Mouse (Mus musculus): ENCODE results near the gene Pdzd2. TPM values are rescaled to one million over a fixed set of nuclear protein-coding genes. Genes with fewer than 3 reads are reported as not detected.

Pdzd2 gene
- polyA plus RNA-seq, 1 experiment: 1.1 TPM

GRCm38 (mm10) chr15:12365416-12366071 is 374.2 kb downstream of the Pdzd2 start:
- H3K27me3 ChIP-seq (replicated peaks): no peaks in the 10 kb centered on the region
- no peak overlapping the region for H3K4me3 ChIP-seq (replicated peaks)
- peaks cover 30% of the 10 kb centered on the region for H3K4me1 ChIP-seq
- H3K36me3 ChIP-seq (replicated peaks; ENCODE audit: low read length): peaks cover 19% of the 10 kb centered on the region
- TF ChIP-seq GATA1 (IDR thresholded peaks at IDR 0.05; ENCODE audit: borderline replicate concordance, low read length) (no peak), FLI1 (IDR thresholded peaks at IDR 0.05; ENCODE audit: low read length) (no peak)
- no peaks in the 10 kb centered on the region for H3K9me3 ChIP-seq

GRCm38 (mm10) chr15:12364096-12364495 is 375.6 kb downstream of the Pdzd2 start:
- H3K4me1 ChIP-seq: peaks cover 30% of the 10 kb centered on the region
- no peaks in the 10 kb centered on the region for H3K9me3 ChIP-seq
- H3K4me3 ChIP-seq (replicated peaks): no peak overlapping the region
- TF ChIP-seq GATA1 (IDR thresholded peaks at IDR 0.05; ENCODE audit: borderline replicate concordance, low read length) (no peak), FLI1 (IDR thresholded peaks at IDR 0.05; ENCODE audit: low read length) (no peak)
- H3K27me3 ChIP-seq (replicated peaks): no peaks in the 10 kb centered on the region
- H3K36me3 ChIP-seq (replicated peaks; ENCODE audit: low read length): peaks cover 32% of the 10 kb centered on the region

GRCm38 (mm10) chr15:12362701-12363040 is 377.1 kb downstream of the Pdzd2 start:
- H3K9me3 ChIP-seq: no peaks in the 10 kb centered on the region
- peaks cover 30% of the 10 kb centered on the region for H3K4me1 ChIP-seq
- no peak for TF ChIP-seq FLI1 (IDR thresholded peaks at IDR 0.05; ENCODE audit: low read length)
- no peak for TF ChIP-seq GATA1 (IDR thresholded peaks at IDR 0.05; ENCODE audit: borderline replicate concordance, low read length)
- H3K36me3 ChIP-seq (replicated peaks; ENCODE audit: low read length): peaks cover 45% of the 10 kb centered on the region
- H3K27me3 ChIP-seq (replicated peaks): no peaks in the 10 kb centered on the region
- H3K4me3 ChIP-seq (replicated peaks): no peak overlapping the region

- no peak for TF ChIP-seq GATA1 (IDR thresholded peaks at IDR 0.05; ENCODE audit: borderline replicate concordance, low read length)
- TF ChIP-seq FLI1 (IDR thresholded peaks at IDR 0.05; ENCODE audit: low read length): no peak
- H3K4me1 ChIP-seq: peaks cover 28% of the 10 kb centered on the region
- peaks cover 50% of the 10 kb centered on the region for H3K36me3 ChIP-seq (replicated peaks; ENCODE audit: low read length)
- no peak overlapping the region for H3K4me3 ChIP-seq (replicated peaks)
- H3K9me3 ChIP-seq: no peaks in the 10 kb centered on the region
- H3K27me3 ChIP-seq (replicated peaks): no peaks in the 10 kb centered on the region
These were observed 377.6 kb downstream of the Pdzd2 start for GRCm38 (mm10) chr15:12362001-12362700.

GRCm38 (mm10) chr15:12360519-12361212 is 379.1 kb downstream of the Pdzd2 start:
- Histone ChIP-seq H3K4me1 (peaks cover 26% of the 10 kb centered on the region), H3K4me3 (replicated peaks) (no peak overlapping the region), H3K27me3 (replicated peaks) (no peaks in the 10 kb centered on the region), H3K36me3 (replicated peaks; ENCODE audit: low read length) (peaks cover 64% of the 10 kb centered on the region), H3K9me3 (no peaks in the 10 kb centered on the region)
- no peak for TF ChIP-seq FLI1 (IDR thresholded peaks at IDR 0.05; ENCODE audit: low read length)
- TF ChIP-seq GATA1 (IDR thresholded peaks at IDR 0.05; ENCODE audit: borderline replicate concordance, low read length): no peak

- Histone ChIP-seq H3K36me3 (replicated peaks; ENCODE audit: low read length) (peaks cover 85% of the 10 kb centered on the region), H3K27me3 (replicated peaks) (no peaks in the 10 kb centered on the region), H3K4me3 (replicated peaks) (no peak overlapping the region), H3K4me1 (peaks cover 27% of the 10 kb centered on the region), H3K9me3 (no peaks in the 10 kb centered on the region)
- no peak for TF ChIP-seq FLI1 (IDR thresholded peaks at IDR 0.05; ENCODE audit: low read length)
- no peak for TF ChIP-seq GATA1 (IDR thresholded peaks at IDR 0.05; ENCODE audit: borderline replicate concordance, low read length)
These were observed 381.3 kb downstream of the Pdzd2 start for GRCm38 (mm10) chr15:12358384-12358783.

GRCm38 (mm10) chr15:12357459-12357858 is 382.3 kb downstream of the Pdzd2 start:
- no peak overlapping the region for H3K4me3 ChIP-seq (replicated peaks)
- peaks cover 30% of the 10 kb centered on the region for H3K4me1 ChIP-seq
- H3K27me3 ChIP-seq (replicated peaks): no peaks in the 10 kb centered on the region
- H3K9me3 ChIP-seq: no peaks in the 10 kb centered on the region
- TF ChIP-seq GATA1 (IDR thresholded peaks at IDR 0.05; ENCODE audit: borderline replicate concordance, low read length) (no peak), FLI1 (IDR thresholded peaks at IDR 0.05; ENCODE audit: low read length) (no peak)
- H3K36me3 ChIP-seq (replicated peaks; ENCODE audit: low read length): peaks cover 91% of the 10 kb centered on the region

- no peak overlapping the region for H3K4me3 ChIP-seq (replicated peaks)
- H3K4me1 ChIP-seq: peaks cover 30% of the 10 kb centered on the region
- peaks cover 94% of the 10 kb centered on the region for H3K36me3 ChIP-seq (replicated peaks; ENCODE audit: low read length)
- no peaks in the 10 kb centered on the region for H3K9me3 ChIP-seq
- no peak for TF ChIP-seq FLI1 (IDR thresholded peaks at IDR 0.05; ENCODE audit: low read length)
- TF ChIP-seq GATA1 (IDR thresholded peaks at IDR 0.05; ENCODE audit: borderline replicate concordance, low read length): no peak
- H3K27me3 ChIP-seq (replicated peaks): no peaks in the 10 kb centered on the region
These were observed 383.8 kb downstream of the Pdzd2 start for GRCm38 (mm10) chr15:12355907-12356306.

GRCm38 (mm10) chr15:12355261-12355660 is 384.5 kb downstream of the Pdzd2 start:
- H3K36me3 ChIP-seq (replicated peaks; ENCODE audit: low read length): peaks cover 94% of the 10 kb centered on the region
- no peak overlapping the region for H3K4me3 ChIP-seq (replicated peaks)
- H3K9me3 ChIP-seq: no peaks in the 10 kb centered on the region
- no peaks in the 10 kb centered on the region for H3K27me3 ChIP-seq (replicated peaks)
- peaks cover 30% of the 10 kb centered on the region for H3K4me1 ChIP-seq
- TF ChIP-seq FLI1 (IDR thresholded peaks at IDR 0.05; ENCODE audit: low read length): no peak
- TF ChIP-seq GATA1 (IDR thresholded peaks at IDR 0.05; ENCODE audit: borderline replicate concordance, low read length): no peak

Data from megakaryocyte, embryonic 14.5 days (primary cell).